Mouse (Mus musculus): ENCODE measurements around the gene Sesn1. TPM values are rescaled to one million over a fixed set of nuclear protein-coding genes. Genes with fewer than 3 reads are reported as not detected.

Gene Sesn1
- polyA plus RNA-seq, 1 experiment from 2014 or later = 30.5 TPM

GRCm38 (mm10) chr10:41907950-41908349 is 98.2 kb downstream of the Sesn1 start:
- 81% methylated on average over 4 of the region's 4 CpGs for WGBS
- H3K4me1 ChIP-seq (ENCODE audit: insufficient read depth) = no peaks in the 10 kb centered on the region
- no peak overlapping the region for H3K4me2 ChIP-seq

GRCm38 (mm10) chr10:41908899-41909298 is 99.2 kb downstream of the Sesn1 start:
- TF ChIP-seq CTCF (IDR thresholded peaks at IDR 0.05; ENCODE audit: low read depth) = no peak
- Histone ChIP-seq H3K27ac (ENCODE audit: low read depth) (no peak overlapping the region), H3K4me3 (ENCODE audit: low read depth, low read length) (no peak overlapping the region), H3K9me3 (ENCODE audit: low read depth, low read length) (no peaks in the 10 kb centered on the region), H3K27me3 (ENCODE audit: insufficient read depth, low read length) (no peaks in the 10 kb centered on the region), H3K36me3 (ENCODE audit: insufficient read depth) (peaks cover 46% of the 10 kb centered on the region), H3K9ac (no peak overlapping the region), H3K4me2 (no peak overlapping the region), H3K4me1 (ENCODE audit: insufficient read depth) (no peaks in the 10 kb centered on the region)
- WGBS = 87% methylated on average over 6 of the region's 6 CpGs
- DNase-seq (no peak), ATAC-seq (ENCODE audit: insufficient read depth) (no peak)

More at GRCm38 (mm10) chr10:41907950-41908349, 98.2 kb downstream of the Sesn1 start:
- H3K27ac ChIP-seq (ENCODE audit: low read depth) = no peak overlapping the region
- no peaks in the 10 kb centered on the region for H3K9me3 ChIP-seq (ENCODE audit: low read depth, low read length)
- H3K4me3 ChIP-seq (ENCODE audit: low read depth, low read length) = no peak overlapping the region
- no peak for TF ChIP-seq CTCF (IDR thresholded peaks at IDR 0.05; ENCODE audit: low read depth)
- peaks cover 46% of the 10 kb centered on the region for H3K36me3 ChIP-seq (ENCODE audit: insufficient read depth)
- no peak for ATAC-seq (ENCODE audit: insufficient read depth)
- H3K27me3 ChIP-seq (ENCODE audit: insufficient read depth, low read length) = no peaks in the 10 kb centered on the region
- no peak for DNase-seq
- H3K9ac ChIP-seq = no peak overlapping the region

DNA sequence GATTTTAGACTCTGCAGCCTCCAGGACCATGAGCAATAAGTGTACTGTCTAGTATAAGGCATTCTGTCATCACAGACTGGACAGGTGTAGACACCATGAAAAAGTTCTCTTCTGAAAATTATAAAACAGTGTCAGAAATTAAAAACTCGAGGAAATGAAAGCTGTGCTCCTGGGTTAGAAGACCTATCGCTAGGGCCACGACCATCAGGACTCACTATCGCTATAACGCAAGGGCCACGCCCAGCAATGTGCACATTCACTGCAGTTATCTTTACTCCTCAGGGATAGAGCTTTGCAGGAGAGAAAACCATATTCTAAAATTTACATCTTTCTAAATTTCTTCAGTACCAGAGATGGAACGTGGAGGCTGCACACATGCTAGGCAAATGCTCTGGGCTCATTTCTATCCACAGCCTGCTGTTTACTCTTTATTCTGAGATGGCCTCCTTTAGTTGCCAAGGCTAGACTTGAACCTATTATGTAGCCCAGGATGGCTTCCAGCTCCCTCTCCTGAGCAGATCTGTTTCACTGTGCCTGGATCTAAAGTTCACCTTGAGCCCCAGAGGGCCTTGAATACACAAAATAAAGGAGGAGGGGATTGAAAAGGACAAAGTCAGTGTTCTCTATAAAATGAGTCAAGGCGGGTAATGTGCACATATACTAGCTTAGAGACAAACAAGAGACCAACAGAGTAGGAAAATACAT is 102.7 kb downstream of the Sesn1 start:
- Histone ChIP-seq H3K4me3 (ENCODE audit: low read depth, low read length) (no peak overlapping the region), H3K9me3 (ENCODE audit: low read depth, low read length) (no peaks in the 10 kb centered on the region), H3K9ac (no peak overlapping the region), H3K4me1 (ENCODE audit: insufficient read depth) (no peaks in the 10 kb centered on the region), H3K27ac (ENCODE audit: low read depth) (no peak overlapping the region), H3K27me3 (ENCODE audit: insufficient read depth, low read length) (no peaks in the 10 kb centered on the region), H3K36me3 (ENCODE audit: insufficient read depth) (peaks cover 14% of the 10 kb centered on the region), H3K4me2 (no peak overlapping the region)
- no peak for ATAC-seq (ENCODE audit: insufficient read depth)
- no peak for DNase-seq
- 88% methylated on average over 8 of the region's 8 CpGs for WGBS
- no peak for TF ChIP-seq CTCF (IDR thresholded peaks at IDR 0.05; ENCODE audit: low read depth)

DNA sequence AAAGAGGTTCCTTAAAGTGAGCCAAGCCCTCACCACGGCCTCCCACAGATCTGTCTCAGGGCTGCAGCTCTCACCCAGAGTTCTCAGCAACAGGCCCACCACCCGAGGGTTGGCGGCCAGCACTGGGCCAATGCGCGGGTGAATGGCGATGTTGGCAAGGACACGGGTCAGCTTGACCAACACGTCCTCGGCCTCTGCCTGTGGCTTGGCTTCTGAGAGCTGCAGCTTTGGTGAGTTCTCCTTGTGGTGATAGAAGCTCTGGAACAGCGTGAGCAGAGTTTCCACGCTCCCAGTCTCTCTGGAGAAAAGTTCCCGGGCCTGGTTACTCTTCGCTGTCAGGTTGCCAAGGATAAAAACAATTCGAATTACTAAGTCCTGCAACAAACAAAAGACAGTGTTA is 117.0 kb downstream of the Sesn1 start:
- ATAC-seq (ENCODE audit: insufficient read depth) = no peak
- Histone ChIP-seq H3K27ac (ENCODE audit: low read depth) (no peak overlapping the region), H3K4me2 (no peak overlapping the region), H3K9me3 (ENCODE audit: low read depth, low read length) (no peaks in the 10 kb centered on the region), H3K4me3 (ENCODE audit: low read depth, low read length) (no peak overlapping the region), H3K4me1 (ENCODE audit: insufficient read depth) (no peaks in the 10 kb centered on the region), H3K9ac (no peak overlapping the region), H3K27me3 (ENCODE audit: insufficient read depth, low read length) (no peaks in the 10 kb centered on the region), H3K36me3 (ENCODE audit: insufficient read depth) (no peaks in the 10 kb centered on the region)
- TF ChIP-seq CTCF (IDR thresholded peaks at IDR 0.05; ENCODE audit: low read depth) = no peak
- WGBS = 89% methylated on average over 14 of the region's 14 CpGs
- no peak for DNase-seq

DNA sequence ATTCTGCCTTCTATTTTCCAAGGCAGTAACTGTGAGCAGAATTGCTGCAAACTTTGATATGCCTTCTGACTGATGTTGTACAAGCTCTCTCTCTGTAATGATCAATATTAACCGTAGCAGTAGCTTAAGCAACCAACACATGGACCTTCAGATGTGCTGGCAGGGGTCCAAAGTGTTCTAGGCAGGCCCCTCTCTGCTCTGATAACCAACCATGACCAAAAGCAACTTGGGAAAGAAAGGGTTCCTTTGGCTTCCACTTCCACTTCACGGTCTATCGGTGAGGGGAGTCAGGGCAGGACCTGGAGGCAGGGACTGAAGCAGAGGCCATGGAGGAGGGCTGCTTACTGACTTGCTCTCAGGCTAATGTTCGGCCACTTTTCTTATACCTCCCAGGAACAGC is 121.2 kb downstream of the Sesn1 start:
- no peaks in the 10 kb centered on the region for H3K36me3 ChIP-seq (ENCODE audit: insufficient read depth)
- no peaks in the 10 kb centered on the region for H3K9me3 ChIP-seq (ENCODE audit: low read depth, low read length)
- 57% methylated on average over 4 of the region's 4 CpGs for WGBS
- H3K4me2 ChIP-seq = no peak overlapping the region
- no peak for TF ChIP-seq CTCF (IDR thresholded peaks at IDR 0.05; ENCODE audit: low read depth)
- no peak overlapping the region for H3K27ac ChIP-seq (ENCODE audit: low read depth)
- DNase-seq (peak; percentile 8), ATAC-seq (ENCODE audit: insufficient read depth) (no peak)
- peaks cover 11% of the 10 kb centered on the region; the same call in 1 of the 2 replicates for H3K4me1 ChIP-seq (ENCODE audit: insufficient read depth)
- no peaks in the 10 kb centered on the region for H3K27me3 ChIP-seq (ENCODE audit: insufficient read depth, low read length)
- H3K9ac ChIP-seq = no peak overlapping the region
- H3K4me3 ChIP-seq (ENCODE audit: low read depth, low read length) = no peak overlapping the region

- peaks cover 21% of the 10 kb centered on the region; the same call in 1 of the 2 replicates for H3K4me1 ChIP-seq (ENCODE audit: insufficient read depth)
Measured at GRCm38 (mm10) chr10:41931962-41932361, 122.2 kb downstream of the Sesn1 start.

DNA sequence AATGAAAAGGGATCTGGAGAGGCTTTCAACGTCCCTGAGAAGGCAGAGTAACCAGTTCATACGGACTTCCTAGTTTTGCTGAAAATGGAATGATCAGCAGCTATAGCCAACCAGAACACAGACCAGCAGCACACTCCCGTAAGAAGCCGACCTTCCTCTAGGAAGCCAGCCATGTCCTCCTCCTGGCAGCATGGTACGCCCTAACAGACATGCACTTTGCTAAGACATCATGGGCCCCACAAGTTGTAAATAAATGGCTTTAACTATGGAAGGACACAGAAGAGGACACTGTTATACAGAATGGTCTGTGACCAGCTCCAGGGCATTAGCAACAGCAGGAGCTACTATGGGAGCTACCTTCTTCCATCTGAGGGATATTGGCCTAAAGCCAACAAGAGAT is 123.2 kb downstream of the Sesn1 start:
- no peak overlapping the region for H3K4me3 ChIP-seq (ENCODE audit: low read depth, low read length)
- H3K4me1 ChIP-seq (ENCODE audit: insufficient read depth) = peaks cover 25% of the 10 kb centered on the region; the same call in 1 of the 2 replicates

More at GRCm38 (mm10) chr10:41931962-41932361, 122.2 kb downstream of the Sesn1 start:
- Histone ChIP-seq H3K4me3 (ENCODE audit: low read depth, low read length) (no peak overlapping the region), H3K27me3 (ENCODE audit: insufficient read depth, low read length) (no peaks in the 10 kb centered on the region), H3K9me3 (ENCODE audit: low read depth, low read length) (no peaks in the 10 kb centered on the region), H3K36me3 (ENCODE audit: insufficient read depth) (no peaks in the 10 kb centered on the region), H3K4me2 (no peak overlapping the region), H3K27ac (ENCODE audit: low read depth) (no peak overlapping the region), H3K9ac (no peak overlapping the region)
- ATAC-seq (ENCODE audit: insufficient read depth) (no peak), DNase-seq (no peak)
- TF ChIP-seq CTCF (IDR thresholded peaks at IDR 0.05; ENCODE audit: low read depth) = no peak
- WGBS = 73% methylated on average over 12 of the region's 12 CpGs

More for the DNA sequence above, 123.2 kb downstream of the Sesn1 start:
- Histone ChIP-seq H3K9ac (no peak overlapping the region), H3K9me3 (ENCODE audit: low read depth, low read length) (no peaks in the 10 kb centered on the region), H3K27ac (ENCODE audit: low read depth) (no peak overlapping the region; the same call in 1 of the 2 replicates), H3K4me2 (no peak overlapping the region), H3K36me3 (ENCODE audit: insufficient read depth) (no peaks in the 10 kb centered on the region), H3K27me3 (ENCODE audit: insufficient read depth, low read length) (no peaks in the 10 kb centered on the region)
- no peak for TF ChIP-seq CTCF (IDR thresholded peaks at IDR 0.05; ENCODE audit: low read depth)
- DNase-seq = no peak
- no peak for ATAC-seq (ENCODE audit: insufficient read depth)
- 72% methylated on average over 5 of the region's 5 CpGs for WGBS

Measured in lung, embryonic 14.5 days (tissue).